Mouse (Mus musculus) ZHBTc4 (cell line): ENCODE data around the gene Dnm3.

Experiments used
- DNase-seq: peaks from one replicate; pipeline ENCODE4 v3.0.0-alpha.2; 2011; ENCODE audit warnings: low read depth, low spot score

Gene Dnm3

GRCm38 (mm10) chr1:162109437-162109813 is 368.4 kb downstream of the Dnm3 start:
- DNase-seq = no peak

- DNase-seq = no peak
These were observed 369.0 kb downstream of the Dnm3 start for GRCm38 (mm10) chr1:162108726-162109436.

DNA sequence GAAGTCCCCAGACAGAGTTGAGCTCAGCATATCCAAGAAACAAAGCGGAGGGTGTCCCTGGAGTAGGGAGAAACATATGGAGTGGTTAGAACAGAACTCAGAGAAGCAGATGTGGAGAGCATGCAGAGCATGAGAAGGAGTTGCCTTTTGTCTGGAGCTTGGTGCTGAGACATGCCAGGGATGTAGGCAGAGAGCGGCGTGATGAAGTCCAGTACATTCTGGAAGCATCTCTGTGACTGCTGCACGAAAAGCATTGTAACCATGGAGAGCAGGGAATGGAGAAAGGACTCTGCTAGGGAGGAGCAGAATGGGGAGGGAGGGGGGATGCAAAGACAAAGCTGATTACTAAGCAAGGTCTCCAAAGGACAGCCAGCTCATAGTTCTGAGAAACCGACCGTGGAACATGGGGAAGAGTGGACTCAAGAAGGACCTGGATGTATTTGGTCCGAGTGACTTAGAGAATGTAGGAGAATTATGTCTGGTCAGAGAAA is 369.6 kb downstream of the Dnm3 start:
- DNase-seq = no peak

DNA sequence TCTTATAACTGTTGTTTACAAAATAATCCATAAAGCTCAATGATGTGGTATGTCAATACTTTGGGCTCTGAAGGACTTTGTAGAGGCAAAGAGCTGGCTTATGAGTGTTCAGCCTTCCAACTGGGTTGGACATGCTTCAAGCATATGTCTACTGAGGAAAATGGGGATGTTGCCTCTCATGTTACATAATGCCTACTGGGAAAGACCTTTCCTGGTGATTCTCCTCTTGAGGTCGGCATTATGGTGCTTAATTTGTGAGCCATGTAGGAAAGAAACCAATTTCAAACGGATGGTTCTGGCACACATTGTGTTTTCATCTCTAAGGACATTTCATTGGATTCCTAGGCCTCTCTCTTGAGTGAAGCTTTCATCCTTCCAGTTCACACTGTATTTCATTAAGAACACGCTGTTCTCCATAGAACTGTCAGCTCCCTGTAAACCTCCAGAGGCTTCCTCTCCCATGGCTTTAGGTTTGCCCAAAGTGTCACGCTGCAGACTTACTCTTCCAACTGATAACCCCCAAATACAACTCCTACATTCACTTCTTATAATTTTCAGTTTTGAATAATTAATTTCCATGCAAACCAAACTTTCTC is 370.7 kb downstream of the Dnm3 start:
- no peak for DNase-seq

- no peak for DNase-seq
These were observed 376.6 kb downstream of the Dnm3 start for GRCm38 (mm10) chr1:162100961-162101830.

GRCm38 (mm10) chr1:162100033-162100820 is 377.6 kb downstream of the Dnm3 start:
- no peak for DNase-seq

- DNase-seq = no peak
These were observed 378.6 kb downstream of the Dnm3 start for GRCm38 (mm10) chr1:162099203-162099602.

GRCm38 (mm10) chr1:162094523-162095272 is 383.1 kb downstream of the Dnm3 start:
- DNase-seq = no peak

- no peak for DNase-seq
These were observed 383.9 kb downstream of the Dnm3 start for GRCm38 (mm10) chr1:162093806-162094522.

- DNase-seq = no peak
These were observed 384.8 kb downstream of the Dnm3 start for GRCm38 (mm10) chr1:162092899-162093659.

GRCm38 (mm10) chr1:162092401-162092800 is 385.4 kb downstream of the Dnm3 start:
- DNase-seq = peak; percentile 46

DNA sequence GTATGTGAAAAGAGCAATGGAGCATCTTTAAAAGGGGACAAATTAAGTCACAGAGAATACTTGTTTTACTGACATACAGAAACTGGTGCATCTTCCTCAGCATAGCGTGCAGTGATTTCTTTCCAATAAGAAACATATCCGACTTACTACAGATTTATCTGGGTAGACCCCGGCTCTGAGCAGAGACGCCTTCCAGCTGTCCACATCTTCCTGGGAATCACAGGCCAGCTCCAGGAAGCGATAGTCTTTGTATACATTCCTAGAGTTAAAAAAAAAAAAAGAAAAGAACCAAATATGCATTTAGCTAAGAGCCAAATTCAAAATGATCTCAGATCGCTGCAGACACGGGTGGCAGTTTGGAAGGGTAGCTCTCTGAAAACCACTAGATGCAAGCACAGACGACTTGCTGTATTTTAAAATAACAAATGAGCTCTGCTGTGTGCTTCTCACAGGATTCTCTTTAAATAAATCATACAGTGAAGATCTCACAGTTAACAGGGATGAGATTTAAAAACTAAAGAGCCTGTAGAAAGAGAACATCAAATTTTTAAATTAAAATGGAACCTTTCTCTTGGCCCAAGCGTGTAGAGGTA is 393.9 kb downstream of the Dnm3 start:
- DNase-seq = no peak

GRCm38 (mm10) chr1:162083354-162083753 is 394.5 kb downstream of the Dnm3 start:
- DNase-seq = no peak

DNA sequence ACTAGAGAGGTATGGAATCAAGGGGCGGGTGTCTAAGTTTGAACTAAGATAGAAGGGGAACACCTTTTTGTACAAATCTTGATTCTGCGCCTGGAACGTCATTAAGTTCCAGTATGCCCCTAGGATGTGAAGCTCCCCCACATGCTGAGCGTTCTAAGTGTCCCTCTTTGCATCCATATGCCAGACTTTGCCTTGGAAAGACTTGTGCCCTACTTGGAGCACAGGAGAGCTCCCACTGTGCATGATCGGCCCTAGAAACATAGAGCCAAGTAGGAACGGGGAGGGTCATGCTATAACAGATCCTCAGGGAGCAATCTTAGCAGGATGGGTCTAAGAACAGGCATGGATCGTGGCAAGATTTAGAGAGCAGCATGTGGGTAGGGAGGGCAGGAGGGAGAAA is 395.1 kb downstream of the Dnm3 start:
- DNase-seq = no peak

- no peak for DNase-seq
These were observed 396.0 kb downstream of the Dnm3 start for GRCm38 (mm10) chr1:162081693-162082372.

DNA sequence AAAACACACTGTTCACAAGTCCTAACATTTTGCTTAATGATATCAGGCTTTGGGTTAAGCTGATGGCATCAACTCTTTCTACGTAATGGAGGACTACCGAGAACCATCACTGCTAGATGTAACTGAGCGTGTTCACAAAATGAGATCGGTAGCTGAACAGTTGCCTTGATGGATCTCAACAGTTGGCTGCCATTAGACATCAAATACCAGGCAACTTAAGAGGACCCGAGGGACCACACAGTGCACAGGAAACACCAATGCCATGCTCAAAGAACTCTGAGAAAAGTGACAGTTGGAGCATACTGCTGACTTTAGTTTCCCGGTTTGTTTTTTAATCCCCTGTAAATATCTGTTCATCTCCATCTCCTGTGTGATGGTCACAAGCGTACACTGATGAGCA is 397.8 kb downstream of the Dnm3 start:
- DNase-seq = no peak

GRCm38 (mm10) chr1:162077454-162077853 is 400.4 kb downstream of the Dnm3 start:
- DNase-seq = no peak

GRCm38 (mm10) chr1:162076581-162077001 is 401.2 kb downstream of the Dnm3 start:
- DNase-seq = no peak
